Mouse (Mus musculus) heart, embryonic 14.5 days (tissue): Measurements from ENCODE around the gene Itga2b. TPM values are rescaled to one million over a fixed set of nuclear protein-coding genes. Genes with fewer than 3 reads are reported as not detected.
A peak's percentile ranks its signal among the peaks of the same experiment; 100 is the strongest.

Experiments
- ATAC-seq: fragments of 200-750 bp; cut with Nextera tagmentation; 2 replicates; pipeline ENCODE4 v1.8.0; 2017; ENCODE audit warnings: low read depth, moderate TSS enrichment; ENCODE audit not compliant: insufficient number of reproducible peaks, insufficient read depth, low FRiP score
- H3K27ac ChIP-seq, 2 experiments: fragments of 200-500 bp in 1 of 2; fragments of 300-500 bp in 1 of 2; sonication (generic) in 1 of 2; replicated peaks in 1 of 2; 2 replicates each; pipeline ENCODE4 v1.5.1; 2012 to 2014; ENCODE audit warnings: low read depth in 2 of 2, low read length in 2 of 2, control low read depth in 1 of 2, mild to moderate bottlenecking in 1 of 2, mixed read lengths in 1 of 2; ENCODE audit not compliant: control insufficient read depth in 1 of 2, insufficient read depth in 1 of 2
- H3K27me3 ChIP-seq: fragments of 300-500 bp; sonication (generic); 2 replicates; pipeline ENCODE4 v1.6.1; 2014; ENCODE audit warnings: mild to moderate bottlenecking, low read length, control low read depth; ENCODE audit not compliant: control insufficient read depth, insufficient read depth
- H3K36me3 ChIP-seq: fragments of 300-500 bp; sonication (generic); 2 replicates; pipeline ENCODE4 v1.6.1; 2014; ENCODE audit warnings: mild to moderate bottlenecking, control low read depth, low read length, mixed read lengths; ENCODE audit not compliant: control insufficient read depth, insufficient read depth
- H3K4me1 ChIP-seq, 2 experiments: fragments of 200-500 bp in 1 of 2; fragments of 300-500 bp in 1 of 2; sonication (generic) in 1 of 2; 2 replicates each; pipeline ENCODE4 v1.6.1; 2012 to 2014; ENCODE audit warnings: low read length in 2 of 2, control low read depth in 1 of 2, mixed read lengths in 1 of 2; ENCODE audit not compliant: control insufficient read depth in 2 of 2, insufficient read depth in 2 of 2
- H3K4me2 ChIP-seq: fragments of 300-500 bp; sonication (generic); 2 replicates; pipeline ENCODE4 v1.6.1; 2014; ENCODE audit warnings: mild to moderate bottlenecking, low read length
- H3K4me3 ChIP-seq, 2 experiments: fragments of 200-500 bp in 1 of 2; fragments of 300-500 bp in 1 of 2; sonication (generic) in 1 of 2; 2 replicates each; pipeline ENCODE4 v1.5.1; 2012 to 2014; ENCODE audit warnings: low read length in 2 of 2, mild to moderate bottlenecking in 2 of 2, control low read depth in 1 of 2, low read depth in 1 of 2, moderate library complexity in 1 of 2; ENCODE audit not compliant: control insufficient read depth in 1 of 2, insufficient read depth in 1 of 2
- H3K9ac ChIP-seq: fragments of 300-500 bp; sonication (generic); 2 replicates; pipeline ENCODE4 v1.6.1; 2014; ENCODE audit warnings: mild to moderate bottlenecking, low read length
- H3K9me3 ChIP-seq: fragments of 300-500 bp; sonication (generic); 2 replicates; pipeline ENCODE4 v1.6.1; 2016; ENCODE audit warnings: low read length, control low read depth; ENCODE audit not compliant: control insufficient read depth
- WGBS: fragments of 180-500 bp; shearing (Covaris S2); extraction: QIAGEN DNeasy Blood & Tissue Kit; methylation state at CpG from one replicate; pipeline ENCODE4 v1.1.7; 2014; 5-methylcytosine and 5-hydroxymethylcytosine counted together
- polyA plus RNA-seq: library from polyadenylated mRNA; unstranded; fragments of >200 nt; fragmentation: Nextera tagmentation; extraction: Ambion mirVana; gene quantifications from 2 replicates; pipeline ENCODE4 v1.2.1, GENCODE M21; 2014

Gene Itga2b
- polyA plus RNA-seq, 1 experiment from 2014 or later, result 6.7 TPM

DNA sequence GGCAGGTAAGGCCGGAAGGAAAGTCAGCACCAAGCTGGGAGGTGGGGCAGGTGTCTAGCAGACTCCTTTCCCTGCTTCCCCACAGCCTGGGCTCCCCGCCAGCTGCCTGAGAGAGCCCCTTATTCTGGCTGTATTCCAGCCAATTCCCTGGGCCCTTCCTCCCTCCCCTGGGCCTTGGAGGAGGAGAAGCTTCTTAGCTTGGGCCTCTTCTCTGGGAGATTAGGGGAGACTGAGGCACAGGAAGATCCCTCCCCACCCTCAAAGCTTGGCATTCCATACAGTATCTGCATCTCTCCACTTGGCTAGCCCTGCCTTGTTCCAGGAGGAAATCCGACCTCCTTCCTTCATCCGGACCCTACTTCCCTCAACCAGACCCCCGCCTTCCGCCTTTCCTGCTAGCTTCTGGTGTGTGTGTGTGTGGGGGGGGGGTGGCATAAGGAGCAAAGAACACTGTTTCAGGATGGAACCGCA is 24.0 kb downstream of the Itga2b start:
- Histone ChIP-seq H3K4me1 (peaks cover 45 to 55% of the 10 kb centered on the region in 2 experiments), H3K4me2 (peak overlapping the region; percentile 77), H3K27me3 (no peaks in the 10 kb centered on the region), H3K36me3 (peaks cover 22% of the 10 kb centered on the region), H3K9me3 (no peaks in the 10 kb centered on the region), H3K9ac (peak overlapping the region; percentile 88), H3K27ac (peak overlapping the region; percentile 73 to 80), H3K4me3 (peak overlapping the region; percentile 70 to 94)
- whole genome bisulfite sequencing, result 10% methylated on average over 7 of the region's 7 CpGs
- peak; percentile 10; the same call in 1 of the 2 replicates for ATAC-seq

DNA sequence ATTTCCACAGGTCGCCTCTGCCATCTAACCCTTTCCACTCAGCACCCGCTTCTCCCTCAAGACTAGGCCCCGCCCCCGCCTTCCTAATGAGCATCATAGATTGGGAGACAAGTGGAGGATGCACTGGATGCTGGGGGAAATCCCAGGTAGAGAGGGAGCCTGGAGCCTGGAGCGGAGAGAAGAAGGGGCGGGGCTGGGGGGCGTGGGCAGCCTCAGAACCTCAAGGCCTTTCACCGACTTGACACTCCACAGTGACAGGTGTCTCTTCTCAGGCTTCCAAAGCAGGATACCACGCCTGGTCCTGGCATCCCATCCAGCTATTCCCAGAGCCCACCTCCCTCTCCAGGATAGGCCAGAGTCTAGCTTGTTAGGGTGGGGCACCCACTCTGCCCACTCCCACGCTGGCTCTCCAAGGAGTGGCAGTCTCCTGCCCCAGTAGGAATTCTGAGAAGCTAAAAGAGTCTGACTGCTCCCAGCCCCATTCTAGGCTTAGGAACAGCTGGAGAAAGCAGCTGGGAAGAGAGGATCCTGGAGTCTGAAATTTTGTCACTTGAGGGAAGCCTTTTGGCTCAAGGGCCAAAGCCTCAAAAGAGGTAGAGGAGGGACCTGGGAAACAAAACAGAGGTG is 24.5 kb downstream of the Itga2b start:
- H3K9ac ChIP-seq, result peak overlapping the region; percentile 88
- peak overlapping the region; percentile 70 to 94; a peak in 3 of 4 replicates for H3K4me3 ChIP-seq
- 11% methylated on average over 10 of the region's 10 CpGs for WGBS
- 0 out of 2 replicates have a peak, but pooled peaks have one; percentile 4 for ATAC-seq
- H3K9me3 ChIP-seq, result no peaks in the 10 kb centered on the region
- peaks cover 27% of the 10 kb centered on the region for H3K36me3 ChIP-seq
- peaks cover 45 to 55% of the 10 kb centered on the region in 2 experiments for H3K4me1 ChIP-seq
- no peaks in the 10 kb centered on the region for H3K27me3 ChIP-seq
- peak overlapping the region; percentile 77 for H3K4me2 ChIP-seq
- peak overlapping the region; percentile 73 to 80 for H3K27ac ChIP-seq

DNA sequence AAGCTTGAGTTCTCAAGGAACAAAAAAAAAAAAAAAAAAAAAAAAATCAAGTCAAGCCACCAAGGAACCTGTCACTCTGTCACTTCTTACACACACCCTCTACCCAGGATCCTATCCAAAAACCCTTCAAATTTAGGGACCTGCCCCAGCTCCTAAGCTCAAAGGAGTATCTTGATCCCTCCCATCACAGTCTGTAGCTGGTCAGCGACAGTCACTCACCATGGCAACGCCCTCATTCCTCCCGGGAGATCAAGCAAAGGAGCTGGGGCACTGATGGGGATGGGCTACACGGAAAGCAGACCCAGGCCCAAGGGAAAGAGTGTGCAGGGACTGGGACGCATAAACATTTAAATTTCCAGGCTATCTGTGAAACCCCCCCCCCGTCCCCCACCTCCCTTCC is 25.1 kb downstream of the Itga2b start:
- 21% methylated on average over 6 of the region's 6 CpGs for WGBS
- no peaks in the 10 kb centered on the region for H3K9me3 ChIP-seq
- no peaks in the 10 kb centered on the region for H3K27me3 ChIP-seq
- peaks cover 33% of the 10 kb centered on the region for H3K36me3 ChIP-seq
- H3K27ac ChIP-seq, result peak overlapping the region in 1 of 2 experiments; percentile 73; a peak in 2 of 4 replicates
- H3K4me3 ChIP-seq, result no peak overlapping the region
- 0 out of 2 replicates have a peak overlapping the region, but pooled peaks have one; percentile 88 for H3K9ac ChIP-seq
- no peak for ATAC-seq
- peaks cover 45 to 55% of the 10 kb centered on the region in 2 experiments for H3K4me1 ChIP-seq
- peak overlapping the region; percentile 77; the same call in 1 of the 2 replicates for H3K4me2 ChIP-seq

DNA sequence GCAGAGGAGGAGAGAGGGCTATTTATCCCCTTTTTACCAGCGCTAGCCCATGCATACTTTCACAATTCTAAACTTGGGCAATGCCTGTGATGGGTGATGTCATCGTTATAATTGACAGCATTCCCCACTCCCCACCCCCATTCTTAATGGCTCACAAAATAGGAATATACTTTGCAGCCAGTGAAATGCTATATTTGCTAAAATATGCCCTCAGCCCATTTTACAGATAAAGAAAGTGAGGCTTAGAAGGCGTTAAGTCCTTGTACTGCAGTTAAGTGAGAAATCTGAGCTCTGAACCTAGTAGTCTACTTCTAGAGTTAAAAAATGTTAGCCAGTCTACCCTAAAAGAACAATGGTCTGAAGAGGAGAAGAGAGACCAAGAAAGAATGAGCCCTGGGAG is 25.6 kb downstream of the Itga2b start:
- H3K4me3 ChIP-seq, result no peak overlapping the region
- H3K9ac ChIP-seq, result no peak overlapping the region; the same call in 1 of the 2 replicates
- H3K4me2 ChIP-seq, result 0 out of 2 replicates have a peak overlapping the region, but pooled peaks have one; percentile 28
- H3K9me3 ChIP-seq, result no peaks in the 10 kb centered on the region
- no peak for ATAC-seq
- 66% methylated on average over 3 of the region's 3 CpGs for WGBS
- H3K27ac ChIP-seq, result no peak overlapping the region; a peak in 1 of 4 replicates
- H3K36me3 ChIP-seq, result peaks cover 38% of the 10 kb centered on the region
- H3K4me1 ChIP-seq, result peaks cover 44 to 55% of the 10 kb centered on the region in 2 experiments
- H3K27me3 ChIP-seq, result no peaks in the 10 kb centered on the region; the same call in 1 of the 2 replicates

DNA sequence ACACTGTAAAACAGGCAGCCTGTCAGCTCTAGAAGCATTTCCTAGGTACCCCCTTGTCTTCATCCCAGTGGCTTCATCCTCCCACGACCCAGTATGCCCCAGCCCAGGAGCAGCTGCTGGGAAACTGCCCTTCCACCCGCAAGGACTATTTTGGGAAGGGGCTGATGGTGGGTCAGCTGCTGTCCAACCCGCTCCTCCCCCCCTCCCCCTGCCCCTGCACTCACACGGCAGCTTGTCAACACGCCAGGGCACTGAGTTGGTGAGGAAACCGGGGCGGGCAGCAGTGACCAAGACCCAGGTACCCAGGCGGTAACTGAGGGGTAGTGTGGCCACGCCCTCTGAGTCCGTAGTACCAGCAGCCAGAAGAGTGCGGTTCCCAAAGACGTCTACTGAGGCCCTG is 26.2 kb downstream of the Itga2b start:
- Histone ChIP-seq H3K27me3 (no peaks in the 10 kb centered on the region; the same call in 1 of the 2 replicates), H3K9ac (no peak overlapping the region; the same call in 1 of the 2 replicates), H3K9me3 (no peaks in the 10 kb centered on the region), H3K27ac (no peak overlapping the region), H3K4me3 (no peak overlapping the region), H3K36me3 (peaks cover 44% of the 10 kb centered on the region), H3K4me1 (peaks cover 39 to 51% of the 10 kb centered on the region in 2 experiments), H3K4me2 (peak overlapping the region; percentile 28; the same call in 1 of the 2 replicates)
- no peak for ATAC-seq
- 41% methylated on average over 12 of the region's 12 CpGs for WGBS

DNA sequence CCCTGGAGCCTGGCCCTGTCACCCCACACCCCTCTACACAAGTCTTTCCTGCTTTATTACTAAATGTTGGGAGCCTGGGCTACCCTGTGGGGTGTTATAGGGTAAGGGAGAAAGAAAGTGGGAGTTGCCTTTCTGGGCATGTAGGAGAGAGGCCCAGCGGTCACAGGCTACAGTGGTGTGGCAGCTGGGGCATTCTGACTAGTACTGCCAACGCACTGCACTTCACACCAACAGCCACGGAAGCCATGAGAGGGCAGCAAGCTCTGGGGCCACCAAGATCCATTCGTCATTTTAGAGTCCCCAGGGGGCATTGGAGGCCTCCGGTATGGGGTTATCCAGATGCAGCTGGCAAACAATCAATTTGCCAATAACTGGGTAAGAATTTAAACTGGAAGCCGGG is 27.8 kb downstream of the Itga2b start:
- H3K4me2 ChIP-seq, result no peak overlapping the region
- H3K4me1 ChIP-seq, result peaks cover 34 to 56% of the 10 kb centered on the region in 2 experiments
- no peak overlapping the region for H3K9ac ChIP-seq
- ATAC-seq, result no peak
- 89% methylated on average over 6 of the region's 6 CpGs for WGBS
- H3K36me3 ChIP-seq, result peaks cover 57% of the 10 kb centered on the region
- H3K9me3 ChIP-seq, result no peaks in the 10 kb centered on the region
- H3K4me3 ChIP-seq, result no peak overlapping the region
- H3K27me3 ChIP-seq, result no peaks in the 10 kb centered on the region; the same call in 1 of the 2 replicates
- H3K27ac ChIP-seq, result 0 out of 4 replicates have a peak overlapping the region, but pooled peaks of 1 of the 2 experiments have one; percentile 37

DNA sequence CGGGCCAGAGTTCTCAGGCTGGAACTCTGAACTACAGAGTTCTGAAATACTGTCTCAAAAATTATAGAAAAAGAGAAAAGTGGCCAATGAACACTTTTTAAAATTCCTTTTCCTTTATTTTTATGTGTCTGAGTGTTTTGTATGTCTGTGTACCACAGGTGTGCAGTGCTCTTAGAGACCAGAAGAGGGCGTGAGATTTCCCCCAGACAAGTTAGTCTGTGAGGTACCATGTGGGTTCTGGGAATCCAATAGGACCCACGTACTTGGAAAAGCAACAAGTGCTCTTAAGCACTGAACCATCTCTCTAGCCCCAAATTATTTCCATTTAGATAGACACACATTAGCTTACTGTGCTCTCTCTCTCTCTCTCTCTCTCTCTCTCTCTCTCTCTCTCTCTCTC is 28.5 kb downstream of the Itga2b start:
- peaks cover 59% of the 10 kb centered on the region for H3K36me3 ChIP-seq
- H3K4me1 ChIP-seq, result peaks cover 33 to 57% of the 10 kb centered on the region in 2 experiments

More for the DNA sequence above, 28.5 kb downstream of the Itga2b start:
- ATAC-seq, result no peak
- Histone ChIP-seq H3K9ac (no peak overlapping the region), H3K27me3 (no peaks in the 10 kb centered on the region; the same call in 1 of the 2 replicates), H3K4me2 (no peak overlapping the region), H3K27ac (no peak overlapping the region), H3K9me3 (no peaks in the 10 kb centered on the region), H3K4me3 (no peak overlapping the region)
- WGBS, result 69% methylated on average over 3 of the region's 3 CpGs
